Mouse (Mus musculus) ES-E14 (cell line): Measurements from ENCODE around the gene Ndufb5.

ENCODE experiments used
- CHD2 ChIP-seq: IDR thresholded peaks from 2 replicates; pipeline ENCODE4 v1.6.1; 2014; ENCODE audit warnings: mild to moderate bottlenecking, low read depth, low read length, inconsistent platforms
- ZC3H11A ChIP-seq: IDR thresholded peaks from 2 replicates; pipeline ENCODE4 v1.6.1; 2012; ENCODE audit warnings: low read depth, mild to moderate bottlenecking, inconsistent platforms, low read length, borderline replicate concordance

GRCm38 (mm10) chr3:32689567-32689999 lies 47.2 kb upstream of the Ndufb5 start:
- TF ChIP-seq ZC3H11A = no peak
- no peak for TF ChIP-seq CHD2
